Mouse (Mus musculus): Measurements from ENCODE around the gene Chmp4b. TPM values are rescaled to one million over a fixed set of nuclear protein-coding genes. Genes with fewer than 3 reads are reported as not detected.

The Chmp4b gene
- polyA plus RNA-seq, 1 experiment from 2014 or later: 22.4 TPM

DNA sequence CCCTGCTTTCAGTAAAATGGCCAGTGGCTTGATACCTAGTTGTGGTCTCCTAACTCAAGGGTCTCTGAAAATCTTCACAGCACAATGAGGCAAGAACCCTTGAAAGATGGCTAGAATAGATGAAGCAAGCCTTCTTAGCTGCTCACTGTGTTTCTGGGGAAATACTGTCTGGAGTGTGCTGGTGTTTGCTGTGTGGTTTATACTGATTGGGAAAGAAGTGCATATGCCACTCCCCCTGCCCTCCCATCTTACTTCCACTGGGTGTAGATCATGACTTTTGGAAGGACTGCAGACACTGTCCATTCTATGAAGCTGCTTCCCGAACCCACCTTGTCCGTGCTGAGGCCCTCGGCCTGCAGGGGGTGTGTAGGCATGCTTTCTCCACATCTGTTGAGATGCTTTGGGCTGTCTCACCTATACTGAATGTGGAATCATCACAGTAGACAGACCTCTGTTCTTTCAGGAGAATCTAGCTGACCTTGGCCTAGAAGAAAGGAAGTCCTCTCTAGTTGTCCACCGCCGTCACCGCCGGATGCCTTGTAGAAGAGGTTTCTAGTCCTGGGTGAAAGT, 33.5 kb downstream of the Chmp4b start:
- Histone ChIP-seq H3K9ac (ENCODE audit: low read length) (no peak overlapping the region), H3K4me1 (ENCODE audit: control insufficient read depth, insufficient read depth, low read length) (peaks cover 14% of the 10 kb centered on the region), H3K4me2 (ENCODE audit: low read length) (no peak overlapping the region), H3K36me3 (ENCODE audit: control insufficient read depth, insufficient read depth, low read length) (peaks cover 8% of the 10 kb centered on the region), H3K9me3 (replicated peaks; ENCODE audit: control insufficient read depth, low read length) (no peaks in the 10 kb centered on the region), H3K27me3 (replicated peaks; ENCODE audit: control insufficient read depth, insufficient read depth, low read length) (no peaks in the 10 kb centered on the region), H3K4me3 (ENCODE audit: low read depth, low read length) (no peak overlapping the region), H3K27ac (ENCODE audit: low read depth, low read length) (no peak overlapping the region)
- no peak for DNase-seq (ENCODE audit: low spot score)
- WGBS: 90% methylated on average over 7 of the region's 7 CpGs
- ATAC-seq: no peak

- no peak for DNase-seq (ENCODE audit: low spot score)
- Histone ChIP-seq H3K36me3 (ENCODE audit: control insufficient read depth, insufficient read depth, low read length) (peaks cover 14% of the 10 kb centered on the region), H3K27ac (ENCODE audit: low read depth, low read length) (no peak overlapping the region), H3K27me3 (replicated peaks; ENCODE audit: control insufficient read depth, insufficient read depth, low read length) (no peaks in the 10 kb centered on the region), H3K9me3 (replicated peaks; ENCODE audit: control insufficient read depth, low read length) (no peaks in the 10 kb centered on the region), H3K9ac (ENCODE audit: low read length) (no peak overlapping the region), H3K4me3 (ENCODE audit: low read depth, low read length) (no peak overlapping the region), H3K4me2 (ENCODE audit: low read length) (no peak overlapping the region), H3K4me1 (ENCODE audit: control insufficient read depth, insufficient read depth, low read length) (peaks cover 11% of the 10 kb centered on the region)
- no peak for ATAC-seq
- 91% methylated on average over 3 of the region's 3 CpGs for WGBS
Observed at GRCm38 (mm10) chr2:154685772-154686171, 34.3 kb downstream of the Chmp4b start.

GRCm38 (mm10) chr2:154686819-154687218, 35.3 kb downstream of the Chmp4b start:
- Histone ChIP-seq H3K4me2 (ENCODE audit: low read length) (no peak overlapping the region), H3K9me3 (replicated peaks; ENCODE audit: control insufficient read depth, low read length) (no peaks in the 10 kb centered on the region), H3K36me3 (ENCODE audit: control insufficient read depth, insufficient read depth, low read length) (peaks cover 22% of the 10 kb centered on the region), H3K27me3 (replicated peaks; ENCODE audit: control insufficient read depth, insufficient read depth, low read length) (no peaks in the 10 kb centered on the region), H3K4me3 (ENCODE audit: low read depth, low read length) (no peak overlapping the region), H3K4me1 (ENCODE audit: control insufficient read depth, insufficient read depth, low read length) (peaks cover 5% of the 10 kb centered on the region), H3K9ac (ENCODE audit: low read length) (no peak overlapping the region), H3K27ac (ENCODE audit: low read depth, low read length) (no peak overlapping the region)
- no peak for ATAC-seq
- DNase-seq (ENCODE audit: low spot score): no peak
- WGBS: 95% methylated on average over 3 of the region's 3 CpGs

DNA sequence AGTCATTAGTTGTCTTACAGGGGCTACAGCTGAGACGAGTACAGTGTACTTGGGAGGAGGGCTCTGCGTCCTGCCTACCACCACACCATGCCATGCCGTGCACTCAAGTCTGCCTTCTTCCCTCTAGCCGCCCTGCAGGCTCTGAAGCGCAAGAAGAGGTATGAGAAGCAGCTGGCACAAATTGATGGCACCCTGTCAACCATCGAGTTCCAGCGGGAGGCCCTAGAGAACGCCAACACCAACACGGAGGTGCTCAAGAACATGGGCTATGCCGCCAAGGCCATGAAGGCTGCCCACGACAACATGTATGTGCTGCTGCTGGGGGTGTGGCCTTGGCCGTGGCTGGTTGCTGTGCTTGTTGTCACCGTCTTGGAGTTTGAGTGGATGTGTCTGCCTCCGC, 37.9 kb downstream of the Chmp4b start:
- no peak overlapping the region for H3K9ac ChIP-seq (ENCODE audit: low read length)
- DNase-seq (ENCODE audit: low spot score) (no peak), ATAC-seq (no peak)
- H3K4me2 ChIP-seq (ENCODE audit: low read length): no peak overlapping the region
- no peak overlapping the region for H3K27ac ChIP-seq (ENCODE audit: low read depth, low read length)
- no peaks in the 10 kb centered on the region for H3K9me3 ChIP-seq (replicated peaks; ENCODE audit: control insufficient read depth, low read length)
- no peak overlapping the region for H3K4me3 ChIP-seq (ENCODE audit: low read depth, low read length)
- no peaks in the 10 kb centered on the region for H3K4me1 ChIP-seq (ENCODE audit: control insufficient read depth, insufficient read depth, low read length)
- WGBS: 90% methylated on average over 14 of the region's 14 CpGs
- no peaks in the 10 kb centered on the region for H3K27me3 ChIP-seq (replicated peaks; ENCODE audit: control insufficient read depth, insufficient read depth, low read length)
- H3K36me3 ChIP-seq (ENCODE audit: control insufficient read depth, insufficient read depth, low read length): peaks cover 45% of the 10 kb centered on the region

DNA sequence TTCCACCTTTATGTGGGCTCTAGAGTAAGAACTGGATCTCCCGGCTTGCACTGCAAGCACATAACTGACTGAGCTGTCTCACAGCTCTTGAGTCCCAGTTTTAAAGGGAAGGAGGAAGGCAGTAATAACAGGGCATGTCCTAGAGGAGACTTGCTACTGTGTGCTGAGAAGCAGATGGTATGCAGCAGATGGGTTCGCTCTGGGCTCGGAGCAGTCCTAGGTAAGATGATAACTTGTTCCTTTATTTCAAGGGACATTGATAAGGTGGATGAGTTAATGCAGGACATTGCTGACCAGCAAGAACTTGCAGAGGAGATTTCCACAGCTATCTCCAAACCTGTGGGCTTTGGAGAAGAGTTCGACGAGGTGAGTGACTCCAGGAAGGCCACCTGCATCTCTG, 39.5 kb downstream of the Chmp4b start:
- Histone ChIP-seq H3K4me2 (ENCODE audit: low read length) (no peak overlapping the region), H3K36me3 (ENCODE audit: control insufficient read depth, insufficient read depth, low read length) (peaks cover 60% of the 10 kb centered on the region), H3K4me3 (ENCODE audit: low read depth, low read length) (no peak overlapping the region), H3K27ac (ENCODE audit: low read depth, low read length) (no peak overlapping the region), H3K27me3 (replicated peaks; ENCODE audit: control insufficient read depth, insufficient read depth, low read length) (no peaks in the 10 kb centered on the region), H3K9ac (ENCODE audit: low read length) (no peak overlapping the region), H3K4me1 (ENCODE audit: control insufficient read depth, insufficient read depth, low read length) (no peaks in the 10 kb centered on the region), H3K9me3 (replicated peaks; ENCODE audit: control insufficient read depth, low read length) (no peaks in the 10 kb centered on the region)
- WGBS: 92% methylated on average over 5 of the region's 5 CpGs
- no peak for ATAC-seq
- DNase-seq (ENCODE audit: low spot score): no peak

- 75% methylated on average over 11 of the region's 11 CpGs for WGBS
- ATAC-seq: no peak
- H3K4me3 ChIP-seq (ENCODE audit: low read depth, low read length): no peak overlapping the region
- H3K27ac ChIP-seq (ENCODE audit: low read depth, low read length): peak overlapping the region; percentile 21; the same call in 1 of the 2 replicates
- H3K9me3 ChIP-seq (replicated peaks; ENCODE audit: control insufficient read depth, low read length): no peaks in the 10 kb centered on the region
- H3K36me3 ChIP-seq (ENCODE audit: control insufficient read depth, insufficient read depth, low read length): peaks cover 60% of the 10 kb centered on the region
- H3K4me1 ChIP-seq (ENCODE audit: control insufficient read depth, insufficient read depth, low read length): no peaks in the 10 kb centered on the region
- no peaks in the 10 kb centered on the region for H3K27me3 ChIP-seq (replicated peaks; ENCODE audit: control insufficient read depth, insufficient read depth, low read length)
- H3K9ac ChIP-seq (ENCODE audit: low read length): no peak overlapping the region
- DNase-seq (ENCODE audit: low spot score): no peak
- no peak overlapping the region for H3K4me2 ChIP-seq (ENCODE audit: low read length)
Observed at GRCm38 (mm10) chr2:154693186-154693940, 41.9 kb downstream of the Chmp4b start.

DNA sequence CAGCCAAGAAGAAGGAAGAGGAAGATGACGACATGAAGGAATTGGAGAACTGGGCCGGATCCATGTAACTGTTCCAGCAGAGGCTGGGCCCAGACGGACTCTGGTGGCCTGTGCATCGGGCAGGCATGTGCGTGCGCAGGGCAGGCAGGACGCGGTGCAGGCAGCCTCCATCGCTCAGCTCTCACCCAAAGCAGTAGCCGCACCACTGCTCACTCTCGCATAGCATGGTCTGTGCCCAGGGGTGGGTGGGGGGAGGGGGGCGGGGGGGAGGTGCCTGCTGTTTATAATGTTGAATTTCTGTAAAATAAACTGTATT, 42.4 kb downstream of the Chmp4b start:
- peak overlapping the region; percentile 21; the same call in 1 of the 2 replicates for H3K27ac ChIP-seq (ENCODE audit: low read depth, low read length)
- no peak overlapping the region for H3K4me2 ChIP-seq (ENCODE audit: low read length)
- 95% methylated on average over 12 of the region's 12 CpGs for WGBS
- H3K4me3 ChIP-seq (ENCODE audit: low read depth, low read length): no peak overlapping the region
- no peak overlapping the region for H3K9ac ChIP-seq (ENCODE audit: low read length)
- no peaks in the 10 kb centered on the region for H3K4me1 ChIP-seq (ENCODE audit: control insufficient read depth, insufficient read depth, low read length)
- no peak for DNase-seq (ENCODE audit: low spot score)
- H3K27me3 ChIP-seq (replicated peaks; ENCODE audit: control insufficient read depth, insufficient read depth, low read length): no peaks in the 10 kb centered on the region
- peaks cover 60% of the 10 kb centered on the region for H3K36me3 ChIP-seq (ENCODE audit: control insufficient read depth, insufficient read depth, low read length)
- no peak for ATAC-seq
- H3K9me3 ChIP-seq (replicated peaks; ENCODE audit: control insufficient read depth, low read length): no peaks in the 10 kb centered on the region

DNA sequence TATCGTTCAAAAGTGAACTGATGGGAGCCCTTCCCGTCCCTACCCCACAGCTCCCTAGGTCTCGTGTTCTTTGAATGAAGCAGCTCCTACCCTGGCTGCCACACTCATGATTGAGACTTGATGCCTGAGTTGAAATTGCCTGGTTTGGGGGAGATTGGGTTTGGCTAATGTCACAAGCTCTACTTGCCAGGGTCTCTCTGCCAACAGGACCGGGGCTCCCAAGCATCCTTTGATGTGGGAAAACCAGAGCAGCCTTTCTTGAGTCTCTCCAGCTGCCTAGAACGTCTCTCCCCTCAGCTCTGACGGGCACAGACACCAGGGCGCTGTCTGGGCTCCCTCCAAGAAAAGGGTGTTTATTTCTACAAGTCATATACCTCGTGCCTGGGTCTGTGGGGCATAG, 44.2 kb downstream of the Chmp4b start:
- Histone ChIP-seq H3K4me3 (ENCODE audit: low read depth, low read length) (no peak overlapping the region), H3K4me2 (ENCODE audit: low read length) (no peak overlapping the region), H3K4me1 (ENCODE audit: control insufficient read depth, insufficient read depth, low read length) (no peaks in the 10 kb centered on the region), H3K9me3 (replicated peaks; ENCODE audit: control insufficient read depth, low read length) (no peaks in the 10 kb centered on the region), H3K27ac (ENCODE audit: low read depth, low read length) (no peak overlapping the region), H3K9ac (ENCODE audit: low read length) (no peak overlapping the region), H3K27me3 (replicated peaks; ENCODE audit: control insufficient read depth, insufficient read depth, low read length) (no peaks in the 10 kb centered on the region), H3K36me3 (ENCODE audit: control insufficient read depth, insufficient read depth, low read length) (peaks cover 49% of the 10 kb centered on the region)
- DNase-seq (ENCODE audit: low spot score): no peak
- WGBS: 81% methylated on average over 8 of the region's 8 CpGs
- ATAC-seq: no peak

- WGBS: 88% methylated on average over 3 of the region's 3 CpGs
- Histone ChIP-seq H3K4me2 (ENCODE audit: low read length) (no peak overlapping the region), H3K27ac (ENCODE audit: low read depth, low read length) (no peak overlapping the region), H3K36me3 (ENCODE audit: control insufficient read depth, insufficient read depth, low read length) (peaks cover 42% of the 10 kb centered on the region), H3K27me3 (replicated peaks; ENCODE audit: control insufficient read depth, insufficient read depth, low read length) (no peaks in the 10 kb centered on the region), H3K9me3 (replicated peaks; ENCODE audit: control insufficient read depth, low read length) (no peaks in the 10 kb centered on the region), H3K9ac (ENCODE audit: low read length) (no peak overlapping the region), H3K4me1 (ENCODE audit: control insufficient read depth, insufficient read depth, low read length) (no peaks in the 10 kb centered on the region), H3K4me3 (ENCODE audit: low read depth, low read length) (no peak overlapping the region)
- no peak for ATAC-seq
- DNase-seq (ENCODE audit: low spot score): no peak
Observed at GRCm38 (mm10) chr2:154696660-154697059, 45.2 kb downstream of the Chmp4b start.
